Mouse (Mus musculus) heart, embryonic 11.5 days (tissue): Measurements from ENCODE around the gene Pawr. TPM values are rescaled to one million over a fixed set of nuclear protein-coding genes. Genes with fewer than 3 reads are reported as not detected.

Experiments used
- ATAC-seq: fragments of 200-750 bp; cut with Nextera tagmentation; replicated peaks from 2 replicates; pipeline ENCODE4 v1.8.0; 2017; ENCODE audit warnings: moderate library complexity; ENCODE audit not compliant: insufficient number of reproducible peaks, low FRiP score, low TSS enrichment
- H3K27ac ChIP-seq: fragments of 300-500 bp; sonication (generic); 2 replicates; pipeline ENCODE4 v1.5.1; 2014; ENCODE audit warnings: mild to moderate bottlenecking, low read depth, low read length
- H3K27me3 ChIP-seq: fragments of 300-500 bp; sonication (generic); 2 replicates; pipeline ENCODE4 v1.6.1; 2014; ENCODE audit warnings: mild to moderate bottlenecking, low read length, mixed read lengths; ENCODE audit not compliant: control insufficient read depth, insufficient read depth
- H3K36me3 ChIP-seq: fragments of 300-500 bp; sonication (generic); 2 replicates; pipeline ENCODE4 v1.6.1; 2014; ENCODE audit warnings: mild to moderate bottlenecking, low read length, moderate library complexity, mixed read lengths; ENCODE audit not compliant: control insufficient read depth, insufficient read depth
- H3K4me1 ChIP-seq: fragments of 300-500 bp; sonication (generic); 2 replicates; pipeline ENCODE4 v1.6.1; 2014; ENCODE audit warnings: low read length; ENCODE audit not compliant: control insufficient read depth, insufficient read depth
- H3K4me2 ChIP-seq: fragments of 300-500 bp; sonication (generic); 2 replicates; pipeline ENCODE4 v1.6.1; 2014; ENCODE audit warnings: mild to moderate bottlenecking, moderate library complexity
- H3K4me3 ChIP-seq: fragments of 300-500 bp; sonication (generic); 2 replicates; pipeline ENCODE4 v1.5.1; 2014; ENCODE audit warnings: low read depth, low read length
- H3K9ac ChIP-seq: fragments of 300-500 bp; sonication (generic); 2 replicates; pipeline ENCODE4 v1.6.1; 2014; ENCODE audit warnings: mild to moderate bottlenecking, low read depth, low read length, moderate library complexity
- H3K9me3 ChIP-seq: fragments of 300-500 bp; sonication (generic); replicated peaks from 2 replicates; pipeline ENCODE4 v1.6.1; 2016; ENCODE audit warnings: low read length; ENCODE audit not compliant: control insufficient read depth
- WGBS: fragments of 180-500 bp; shearing (Covaris S2); extraction: QIAGEN DNeasy Blood & Tissue Kit; methylation state at CpG from one replicate; pipeline ENCODE4 v1.1.7; 2014; ENCODE audit not compliant: insufficient replicate concordance; 5-methylcytosine and 5-hydroxymethylcytosine counted together
- polyA plus RNA-seq: library from polyadenylated mRNA; unstranded; fragments of >200 nt; fragmentation: Nextera tagmentation; extraction: Ambion mirVana; gene quantifications from 2 replicates; pipeline ENCODE4 v1.2.1, GENCODE M21; 2014

Gene Pawr
- polyA plus RNA-seq, 1 experiment from 2014 or later = 18.7 TPM

DNA sequence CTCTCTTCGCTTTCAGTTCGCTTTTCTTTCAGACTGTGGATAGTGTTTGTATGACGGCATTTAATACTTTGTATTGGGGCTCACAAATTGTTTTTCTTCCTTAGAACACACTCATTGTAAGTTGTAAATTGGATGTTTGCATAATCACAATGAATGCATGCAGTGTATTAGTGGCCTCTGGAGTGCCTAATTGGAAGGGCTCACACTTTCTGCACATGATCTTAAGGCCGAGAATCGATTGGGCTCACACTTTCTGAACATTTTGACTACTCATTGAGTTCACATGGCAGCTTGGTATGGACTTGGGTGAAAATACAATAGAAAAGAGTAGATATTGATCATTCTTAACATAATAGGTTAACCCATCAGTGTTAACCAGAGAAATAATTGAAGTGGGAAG lies 34.3 kb downstream of the Pawr start:
- Histone ChIP-seq H3K9me3 (no peaks in the 10 kb centered on the region), H3K9ac (no peak overlapping the region), H3K36me3 (peaks cover 2% of the 10 kb centered on the region; the same call in 1 of the 2 replicates), H3K27ac (no peak overlapping the region), H3K4me2 (no peak overlapping the region), H3K27me3 (no peaks in the 10 kb centered on the region), H3K4me1 (peaks cover 3% of the 10 kb centered on the region), H3K4me3 (no peak overlapping the region)
- 95% methylated on average over 5 of the region's 5 CpGs for WGBS
- no peak for ATAC-seq

DNA sequence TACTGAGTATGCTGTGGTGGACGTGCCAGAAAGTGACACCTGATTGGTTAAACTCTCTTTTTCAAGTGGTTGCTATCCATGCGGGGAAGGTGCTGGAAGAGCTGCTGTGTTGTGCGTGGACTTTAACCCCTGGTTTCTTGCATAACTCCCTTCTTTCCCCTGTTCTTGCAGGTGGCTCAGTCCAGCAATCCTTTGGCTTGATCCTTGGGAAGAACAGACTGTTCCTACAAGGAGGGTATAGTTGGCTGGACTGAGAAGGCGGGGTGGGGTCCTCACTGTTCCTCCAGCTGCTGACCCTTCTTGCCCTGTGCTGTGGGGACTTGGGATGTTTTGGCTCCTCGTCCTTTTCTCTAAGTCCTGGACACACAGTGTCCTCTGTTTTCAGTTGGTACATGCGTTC lies 36.4 kb downstream of the Pawr start:
- no peak overlapping the region for H3K9ac ChIP-seq
- peaks cover 15% of the 10 kb centered on the region for H3K4me1 ChIP-seq
- no peak for ATAC-seq
- H3K4me2 ChIP-seq = no peak overlapping the region
- H3K9me3 ChIP-seq = no peaks in the 10 kb centered on the region
- WGBS = 70% methylated on average over 6 of the region's 6 CpGs
- H3K27me3 ChIP-seq = no peaks in the 10 kb centered on the region
- H3K4me3 ChIP-seq = no peak overlapping the region
- H3K36me3 ChIP-seq = peaks cover 2% of the 10 kb centered on the region; the same call in 1 of the 2 replicates
- no peak overlapping the region for H3K27ac ChIP-seq

DNA sequence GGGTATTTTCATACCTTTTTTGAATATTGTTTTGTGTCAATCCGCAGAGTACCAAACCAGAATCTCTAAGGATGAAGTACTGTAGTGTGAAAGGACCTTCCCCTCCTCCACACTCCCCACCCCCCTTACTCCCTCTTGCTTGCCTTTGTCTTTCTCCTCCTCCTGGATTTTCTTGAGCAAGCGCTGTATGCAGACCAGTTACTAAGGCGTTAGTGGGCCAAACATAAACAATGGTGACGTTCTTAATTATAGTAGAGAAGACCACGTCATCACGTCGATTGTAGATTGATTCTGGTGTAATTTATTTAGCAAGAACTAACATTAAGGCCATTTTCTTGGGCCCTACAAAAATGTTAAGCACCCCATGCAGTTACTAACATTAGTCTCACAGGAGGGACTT lies 40.3 kb downstream of the Pawr start:
- H3K36me3 ChIP-seq = peaks cover 3% of the 10 kb centered on the region; the same call in 1 of the 2 replicates
- 70% methylated on average over 7 of the region's 7 CpGs for WGBS
- H3K27ac ChIP-seq = no peak overlapping the region
- H3K27me3 ChIP-seq = no peaks in the 10 kb centered on the region
- no peak overlapping the region for H3K9ac ChIP-seq
- H3K4me2 ChIP-seq = no peak overlapping the region
- H3K4me1 ChIP-seq = peaks cover 12% of the 10 kb centered on the region
- ATAC-seq = no peak
- no peak overlapping the region for H3K4me3 ChIP-seq
- no peaks in the 10 kb centered on the region for H3K9me3 ChIP-seq

DNA sequence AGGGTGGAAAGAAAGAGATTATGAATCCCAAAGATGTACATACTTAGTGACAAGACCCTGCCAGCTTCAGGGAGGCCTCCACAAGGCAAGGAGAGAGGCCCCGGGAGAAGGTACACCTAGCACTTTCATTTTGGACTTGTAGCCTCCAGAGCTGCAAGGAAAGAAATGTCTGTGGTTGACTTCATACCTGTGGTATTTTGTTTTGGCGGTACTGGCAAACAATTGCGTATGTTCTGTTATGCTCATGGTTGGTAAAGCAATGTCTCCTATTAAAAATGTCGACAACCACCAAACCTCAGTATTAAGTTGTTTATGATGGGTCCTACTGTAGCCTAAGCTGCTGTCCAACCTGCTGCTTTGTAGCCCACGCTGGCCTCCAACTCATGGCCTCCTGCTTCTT lies 40.9 kb downstream of the Pawr start:
- no peak overlapping the region for H3K4me2 ChIP-seq
- H3K4me3 ChIP-seq = no peak overlapping the region
- no peak overlapping the region for H3K9ac ChIP-seq
- H3K27me3 ChIP-seq = no peaks in the 10 kb centered on the region
- 0 out of 2 replicates have a peak overlapping the region, but pooled peaks have one; percentile 15 for H3K27ac ChIP-seq
- peaks cover 3% of the 10 kb centered on the region; the same call in 1 of the 2 replicates for H3K36me3 ChIP-seq
- 84% methylated on average over 5 of the region's 5 CpGs for WGBS
- H3K9me3 ChIP-seq = no peaks in the 10 kb centered on the region
- H3K4me1 ChIP-seq = peaks cover 15% of the 10 kb centered on the region
- no peak for ATAC-seq

DNA sequence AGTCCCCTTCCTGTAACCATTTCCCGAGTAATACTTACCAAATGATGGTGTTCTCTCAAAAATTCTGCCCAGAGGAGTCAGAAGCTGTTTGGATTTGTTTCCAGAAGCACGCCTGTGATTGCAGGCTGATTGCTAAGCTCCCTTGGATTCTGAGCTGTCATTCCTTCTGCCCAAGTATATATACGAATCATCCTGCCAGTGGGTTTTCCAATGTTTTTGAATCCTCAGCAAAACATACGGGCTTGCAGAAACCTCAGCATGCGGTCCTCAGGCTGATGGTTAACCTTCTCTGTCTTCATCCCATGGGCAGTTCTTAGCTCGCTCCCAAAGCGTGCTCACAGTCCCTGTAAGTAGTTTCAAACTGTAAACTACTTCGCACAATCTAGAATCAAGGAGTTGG lies 43.9 kb downstream of the Pawr start:
- no peaks in the 10 kb centered on the region for H3K9me3 ChIP-seq
- peaks cover 23% of the 10 kb centered on the region for H3K4me1 ChIP-seq
- no peak for ATAC-seq
- no peak overlapping the region for H3K9ac ChIP-seq
- 89% methylated on average over 8 of the region's 8 CpGs for WGBS
- H3K36me3 ChIP-seq = peaks cover 3% of the 10 kb centered on the region; the same call in 1 of the 2 replicates
- no peak overlapping the region for H3K4me3 ChIP-seq
- H3K27ac ChIP-seq = no peak overlapping the region
- no peaks in the 10 kb centered on the region for H3K27me3 ChIP-seq
- H3K4me2 ChIP-seq = no peak overlapping the region

DNA sequence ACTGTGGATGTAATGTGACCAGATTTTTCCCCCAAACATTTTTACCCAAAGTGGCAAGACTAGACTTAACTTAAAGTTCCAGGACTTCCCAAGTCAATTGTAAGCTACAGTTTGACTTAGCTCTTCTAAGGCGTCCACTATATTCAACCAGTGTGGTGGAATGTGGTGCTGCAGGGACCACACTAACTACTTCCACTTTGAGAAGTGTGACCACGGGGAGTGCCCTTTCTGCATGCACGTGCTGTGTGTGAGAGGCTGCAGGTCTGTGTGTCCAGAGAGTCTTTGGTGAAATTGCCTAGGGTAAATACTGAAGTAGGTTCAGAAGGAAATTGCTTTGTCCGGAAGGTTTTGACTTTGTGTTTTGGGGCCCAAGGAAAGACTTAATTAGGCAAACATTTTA lies 44.4 kb downstream of the Pawr start:
- WGBS = 83% methylated on average over 4 of the region's 4 CpGs
- no peak for ATAC-seq

DNA sequence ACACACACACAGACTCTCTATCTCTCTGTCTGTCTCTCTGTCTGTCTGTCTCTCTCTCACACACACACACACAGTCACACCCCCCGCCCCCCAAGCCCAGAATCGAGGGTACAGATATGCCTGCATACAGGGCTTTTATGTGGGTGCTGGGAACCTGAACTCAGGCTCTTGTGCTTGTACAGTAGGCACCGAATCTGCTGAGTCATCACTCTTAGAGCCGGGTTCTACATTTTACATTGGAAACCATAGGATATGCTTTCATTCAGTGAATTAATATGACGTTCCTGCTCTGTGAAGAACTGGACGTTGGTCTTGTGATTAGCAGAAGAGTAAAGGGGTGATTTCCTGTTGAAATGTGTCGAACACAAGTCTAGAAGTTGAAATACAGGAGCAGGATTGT lies 45.4 kb downstream of the Pawr start:
- no peak for ATAC-seq
- 86% methylated on average over 7 of the region's 7 CpGs for WGBS
- H3K27me3 ChIP-seq = no peaks in the 10 kb centered on the region
- H3K4me2 ChIP-seq = no peak overlapping the region
- H3K27ac ChIP-seq = no peak overlapping the region
- no peaks in the 10 kb centered on the region for H3K9me3 ChIP-seq
- H3K36me3 ChIP-seq = peaks cover 3% of the 10 kb centered on the region; the same call in 1 of the 2 replicates
- peaks cover 19% of the 10 kb centered on the region for H3K4me1 ChIP-seq
- H3K4me3 ChIP-seq = no peak overlapping the region
- H3K9ac ChIP-seq = no peak overlapping the region

More for the DNA sequence above, 44.4 kb downstream of the Pawr start:
- no peaks in the 10 kb centered on the region for H3K27me3 ChIP-seq
- H3K4me1 ChIP-seq = peaks cover 23% of the 10 kb centered on the region
- no peak overlapping the region for H3K27ac ChIP-seq
- H3K4me3 ChIP-seq = no peak overlapping the region
- H3K4me2 ChIP-seq = no peak overlapping the region
- H3K9me3 ChIP-seq = no peaks in the 10 kb centered on the region
- no peak overlapping the region for H3K9ac ChIP-seq
- H3K36me3 ChIP-seq = peaks cover 3% of the 10 kb centered on the region; the same call in 1 of the 2 replicates

DNA sequence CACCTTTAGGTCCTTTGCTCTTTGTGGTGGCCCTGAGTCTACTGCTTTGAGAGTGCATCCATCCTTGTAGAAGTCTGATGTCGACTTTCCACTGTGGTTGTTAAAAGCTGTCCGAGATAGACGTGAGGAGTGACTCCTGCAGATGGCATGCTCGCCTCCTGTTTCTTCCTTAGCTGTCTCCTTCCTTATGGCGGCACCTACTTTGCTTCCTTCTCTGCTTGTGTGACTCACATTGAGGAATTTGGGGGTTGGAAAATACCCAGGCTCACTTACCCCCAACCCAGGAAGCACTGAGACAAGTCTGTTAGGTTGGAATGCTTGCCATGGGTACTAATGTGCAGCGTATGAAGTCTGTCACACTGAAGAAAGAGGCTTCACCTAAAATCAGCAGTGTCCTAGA lies 46.1 kb downstream of the Pawr start:
- peaks cover 12% of the 10 kb centered on the region for H3K4me1 ChIP-seq
- no peaks in the 10 kb centered on the region for H3K27me3 ChIP-seq
- no peak overlapping the region for H3K9ac ChIP-seq
- WGBS = 57% methylated on average over 6 of the region's 6 CpGs
- H3K4me3 ChIP-seq = no peak overlapping the region
- no peaks in the 10 kb centered on the region for H3K9me3 ChIP-seq
- H3K4me2 ChIP-seq = no peak overlapping the region
- no peak for ATAC-seq
- H3K27ac ChIP-seq = peak overlapping the region; percentile 50; the same call in 1 of the 2 replicates
- peaks cover 3% of the 10 kb centered on the region; the same call in 1 of the 2 replicates for H3K36me3 ChIP-seq

DNA sequence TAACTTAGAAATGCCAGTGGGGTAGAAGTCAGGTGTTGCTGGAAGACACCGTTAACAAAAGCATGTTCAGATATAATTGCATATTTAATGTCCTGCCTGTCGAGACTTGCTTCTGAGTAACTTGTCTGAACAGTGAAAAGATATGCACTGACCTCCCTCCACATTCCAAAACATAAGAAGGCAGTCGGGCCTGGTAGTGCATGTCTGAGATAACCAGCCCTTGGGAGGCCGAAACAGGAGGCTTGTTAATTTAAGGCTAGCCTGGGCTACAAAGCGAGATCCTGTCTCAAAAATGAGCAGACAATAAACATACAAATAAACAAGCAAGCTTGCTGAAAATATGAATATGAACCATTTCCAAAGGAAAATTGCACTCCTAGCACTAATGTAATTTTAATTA lies 46.6 kb downstream of the Pawr start:
- Histone ChIP-seq H3K4me1 (peaks cover 11% of the 10 kb centered on the region), H3K27ac (peak overlapping the region; percentile 50; the same call in 1 of the 2 replicates), H3K36me3 (peaks cover 3% of the 10 kb centered on the region; the same call in 1 of the 2 replicates), H3K9ac (no peak overlapping the region), H3K9me3 (no peaks in the 10 kb centered on the region), H3K4me3 (no peak overlapping the region), H3K27me3 (no peaks in the 10 kb centered on the region), H3K4me2 (no peak overlapping the region)
- no peak for ATAC-seq
- whole genome bisulfite sequencing = 57% methylated on average over 5 of the region's 5 CpGs
